18 mouse cellular contexts compared by ENCODE assay signal in the genomic region with DNA sequence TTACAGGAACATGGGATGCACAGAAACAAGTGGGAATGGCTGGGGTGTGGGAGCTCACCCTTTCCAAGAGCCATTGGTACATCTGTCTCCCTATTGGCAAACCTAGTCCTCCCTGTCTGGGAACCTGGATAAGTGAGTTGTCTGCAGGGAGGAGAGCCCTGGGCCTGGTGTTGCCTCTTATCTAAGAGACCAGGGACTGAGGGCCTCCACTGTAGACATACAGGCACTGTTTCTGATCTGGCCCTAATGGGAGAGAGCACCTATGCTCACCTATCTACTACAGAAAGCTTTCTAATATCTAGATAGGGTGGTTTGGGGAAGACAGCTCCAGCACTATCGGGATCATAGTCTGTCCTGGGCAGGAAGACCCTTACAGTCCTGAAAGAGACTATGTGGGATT. TPM values are rescaled to one million over a fixed set of nuclear protein-coding genes. Genes with fewer than 3 reads are reported as not detected.
DNase-seq lines count a peak whose midpoint lies in the region; ATAC-seq and TF ChIP-seq lines count a peak whose summit lies in the region.
"Had no signal": no experiment of that assay in that cellular context is flagged by ENCODE, and none has a peak within 500 bp of the region (broad histone marks: within the 10 kb centered on the region; RNA-seq: fewer than 3 reads in every experiment).

No protein-coding gene starts in this region.

- 100% methylated on average over 1 of the region's 1 CpGs for WGBS in hindbrain, embryonic 13.5 days
- 88% methylated on average over 1 of the region's 1 CpGs for WGBS in hindbrain, embryonic 12.5 days
- WGBS in liver, embryonic 15.5 days (ENCODE audit: insufficient replicate concordance): 23% methylated on average over 1 of the region's 1 CpGs

- TF ChIP-seq CTCF in C2C12 (IDR thresholded peaks at IDR 0.05; ENCODE audit: control insufficient read depth, insufficient read depth, insufficient read length): no peak

- H3K4me3 ChIP-seq in hindbrain, embryonic 13.5 days: no peak overlapping the region
- no peak overlapping the region for H3K4me3 ChIP-seq in hindbrain, embryonic 12.5 days
- H3K4me3 ChIP-seq in C2C12 (ENCODE audit: insufficient read depth, poor library complexity, severe bottlenecking): no peak overlapping the region
- H3K4me3 ChIP-seq in liver, embryonic 15.5 days (replicated peaks): peak overlapping the region; percentile 15
- H3K4me3 ChIP-seq: embryonic facial prominence, embryonic 12.5 days; forebrain, embryonic 15.5 days; gastrocnemius, adult 2 months; heart, embryonic 15.5 days had no signal

- peak overlapping the region; percentile 25 for H3ac ChIP-seq in C2C12 (ENCODE audit: control insufficient read depth, insufficient read length, low read depth)

- no peak overlapping the region for H3K27ac ChIP-seq in hindbrain, embryonic 13.5 days
- no peak overlapping the region for H3K27ac ChIP-seq in hindbrain, embryonic 12.5 days
- H3K27ac ChIP-seq in liver, embryonic 15.5 days (replicated peaks): peak overlapping the region; percentile 99
- H3K27ac ChIP-seq: forebrain, embryonic 15.5 days; gastrocnemius, adult 2 months; heart, embryonic 15.5 days had no signal

- ATAC-seq in hindbrain, embryonic 13.5 days (ENCODE audit: low FRiP score): no peak
- ATAC-seq in hindbrain, embryonic 12.5 days (ENCODE audit: low FRiP score): no peak
- peak; percentile 100 for ATAC-seq in liver, embryonic 15.5 days (ENCODE audit: insufficient read depth)
- ATAC-seq: CD4-positive, CD25-positive, alpha-beta regulatory T cell, adult 4 months; forebrain, embryonic 15.5 days had no signal

- no peaks in the 10 kb centered on the region for H3K4me1 ChIP-seq in hindbrain, embryonic 13.5 days (replicated peaks)
- H3K4me1 ChIP-seq in hindbrain, embryonic 12.5 days: no peaks in the 10 kb centered on the region
- peaks cover 85% of the 10 kb centered on the region for H3K4me1 ChIP-seq in liver, embryonic 15.5 days (replicated peaks)
- H3K4me1 ChIP-seq: embryonic facial prominence, embryonic 12.5 days; forebrain, embryonic 15.5 days; heart, embryonic 15.5 days had no signal

- H3K79me2 ChIP-seq in C2C12 (ENCODE audit: control insufficient read depth, insufficient read depth): peaks cover 27% of the 10 kb centered on the region

- H3K36me3 ChIP-seq in hindbrain, embryonic 13.5 days: peaks cover 52% of the 10 kb centered on the region
- peaks cover 31% of the 10 kb centered on the region for H3K36me3 ChIP-seq in hindbrain, embryonic 12.5 days
- peaks cover 45% of the 10 kb centered on the region for H3K36me3 ChIP-seq in C2C12 (ENCODE audit: control insufficient read depth, insufficient read depth)
- peaks cover 58% of the 10 kb centered on the region for H3K36me3 ChIP-seq in liver, embryonic 15.5 days (replicated peaks)

- DNase-seq in c-Kit-positive CD71-positive TER-119-negative erythroid progenitor cells, embryonic 14.5 days (ENCODE audit: low read depth): peak; percentile 75
- DNase-seq in B cell, adult 2 months: no peak
- no peak for DNase-seq in ovary, postnatal 10 days (ENCODE audit: low spot score)
- no peak for DNase-seq in urinary bladder, postnatal 36 days (ENCODE audit: low spot score in 2 of 2)
- DNase-seq: cerebellum, postnatal 36 days; gastrocnemius, adult 2 months; kidney, postnatal 14 days; layer of hippocampus, postnatal 36 days; thymus, postnatal 14 days had no signal

- H3K9me3 ChIP-seq in hindbrain, embryonic 13.5 days: no peaks in the 10 kb centered on the region
- H3K9me3 ChIP-seq in hindbrain, embryonic 12.5 days (replicated peaks): no peaks in the 10 kb centered on the region
- H3K9me3 ChIP-seq in liver, embryonic 15.5 days (replicated peaks): no peaks in the 10 kb centered on the region
- H3K9me3 ChIP-seq: embryonic facial prominence, embryonic 12.5 days; forebrain, embryonic 15.5 days; heart, embryonic 15.5 days had no signal

- H3K4me2 ChIP-seq in hindbrain, embryonic 13.5 days: no peak overlapping the region
- H3K4me2 ChIP-seq in hindbrain, embryonic 12.5 days (replicated peaks): no peak overlapping the region
- peak overlapping the region; percentile 56 for H3K4me2 ChIP-seq in liver, embryonic 15.5 days
- H3K4me2 ChIP-seq: embryonic facial prominence, embryonic 12.5 days; forebrain, embryonic 15.5 days; heart, embryonic 15.5 days had no signal

- peaks cover 1% of the 10 kb centered on the region for H3K79me3 ChIP-seq in C2C12 (ENCODE audit: low read depth)

- no peaks in the 10 kb centered on the region for H3K27me3 ChIP-seq in hindbrain, embryonic 13.5 days
- no peaks in the 10 kb centered on the region for H3K27me3 ChIP-seq in hindbrain, embryonic 12.5 days
- H3K27me3 ChIP-seq in C2C12 (ENCODE audit: control insufficient read depth, insufficient read depth, insufficient read length): no peaks in the 10 kb centered on the region
- no peaks in the 10 kb centered on the region for H3K27me3 ChIP-seq in liver, embryonic 15.5 days
- H3K27me3 ChIP-seq: embryonic facial prominence, embryonic 12.5 days; forebrain, embryonic 15.5 days; heart, embryonic 15.5 days had no signal

- H3K9ac ChIP-seq in hindbrain, embryonic 13.5 days: peak overlapping the region; percentile 13; the same call in 1 of the 2 replicates
- H3K9ac ChIP-seq in hindbrain, embryonic 12.5 days: no peak overlapping the region
- H3K9ac ChIP-seq in liver, embryonic 15.5 days: peak overlapping the region; percentile 66
- H3K9ac ChIP-seq: embryonic facial prominence, embryonic 12.5 days; forebrain, embryonic 15.5 days; heart, embryonic 15.5 days had no signal

TF ChIP-seq in C2C12, 6 proteins besides CTCF, POLR2A, EP300 and RAD21:
- TF ChIP-seq MYOD1 (IDR thresholded peaks at IDR 0.05; ENCODE audit: control insufficient read depth, insufficient read length, low read depth) (no peak), FOSL1 (IDR thresholded peaks at IDR 0.05; ENCODE audit: insufficient read depth, low read length, poor library complexity, severe bottlenecking) (no peak), USF1 (IDR thresholded peaks at IDR 0.05; ENCODE audit: low read depth) (no peak), MAX (IDR thresholded peaks at IDR 0.05) (no peak), MYOG (IDR thresholded peaks at IDR 0.05; ENCODE audit: control insufficient read depth, extremely low read depth, insufficient read length) (no peak), CEBPB (IDR thresholded peaks at IDR 0.05; ENCODE audit: low read depth) (no peak)

RNA-seq across cellular contexts. Expression of a gene that starts 11.4 kb away (rescaled TPM):
- polyA plus RNA-seq in hindbrain, embryonic 13.5 days (2015; fragmentation: Nextera tagmentation; extraction: Ambion mirVana): 43.5 and 51.8 TPM in 2 replicates
- polyA plus RNA-seq in hindbrain, embryonic 12.5 days (2016; fragmentation: Nextera tagmentation; extraction: Ambion mirVana): 51.3 and 51.7 TPM in 2 replicates
- 34.0 TPM for polyA plus RNA-seq in C2C12 (2012; fragmentation: generic; extraction: Trizol)
- 28.1 and 31.9 TPM in 2 replicates for polyA plus RNA-seq in liver, embryonic 15.5 days (2015; fragmentation: Nextera tagmentation; extraction: Ambion mirVana)

RNA-seq across cellular contexts. Expression of a gene that starts 20.1 kb away (rescaled TPM):
- 392 and 434 TPM in 2 replicates for polyA plus RNA-seq in hindbrain, embryonic 13.5 days (2015; fragmentation: Nextera tagmentation; extraction: Ambion mirVana)
- polyA plus RNA-seq in hindbrain, embryonic 12.5 days (2016; fragmentation: Nextera tagmentation; extraction: Ambion mirVana): 1,600 and 2,073 TPM in 2 replicates
- polyA plus RNA-seq in C2C12 (2012; fragmentation: generic; extraction: Trizol): not detected
- polyA plus RNA-seq in liver, embryonic 15.5 days (2015; fragmentation: Nextera tagmentation; extraction: Ambion mirVana): 72.6 and 109 TPM in 2 replicates
- polyA plus RNA-seq: CD4-positive, CD25-positive, alpha-beta regulatory T cell, adult 4 months; liver, adult 2 months had no signal

RNA-seq across cellular contexts. Expression of a gene that starts 27.2 kb away (rescaled TPM):
- polyA plus RNA-seq in hindbrain, embryonic 13.5 days (2015; fragmentation: Nextera tagmentation; extraction: Ambion mirVana): 2,436 and 2,656 TPM in 2 replicates
- polyA plus RNA-seq in hindbrain, embryonic 12.5 days (2016; fragmentation: Nextera tagmentation; extraction: Ambion mirVana): 2,983 and 3,718 TPM in 2 replicates
- polyA plus RNA-seq in C2C12 (2012; fragmentation: generic; extraction: Trizol): 12.1 TPM
- 74,460 and 76,487 TPM in 2 replicates for polyA plus RNA-seq in liver, embryonic 15.5 days (2015; fragmentation: Nextera tagmentation; extraction: Ambion mirVana)

RNA-seq across cellular contexts. Expression of a gene that starts 29.8 kb away (rescaled TPM):
- polyA plus RNA-seq in hindbrain, embryonic 13.5 days (2015; fragmentation: Nextera tagmentation; extraction: Ambion mirVana): 35.6 and 38.7 TPM in 2 replicates
- polyA plus RNA-seq in hindbrain, embryonic 12.5 days (2016; fragmentation: Nextera tagmentation; extraction: Ambion mirVana): 30.4 and 32.3 TPM in 2 replicates
- polyA plus RNA-seq in C2C12 (2012; fragmentation: generic; extraction: Trizol): 19.9 TPM
- 18.3 and 19.6 TPM in 2 replicates for polyA plus RNA-seq in liver, embryonic 15.5 days (2015; fragmentation: Nextera tagmentation; extraction: Ambion mirVana)

RNA-seq across cellular contexts. Expression of a gene that starts 30.6 kb away (rescaled TPM):
- polyA plus RNA-seq in hindbrain, embryonic 13.5 days (2015; fragmentation: Nextera tagmentation; extraction: Ambion mirVana): 0.68 and 1.4 TPM in 2 replicates
- 4.6 and 5.1 TPM in 2 replicates for polyA plus RNA-seq in hindbrain, embryonic 12.5 days (2016; fragmentation: Nextera tagmentation; extraction: Ambion mirVana)
- not detected for polyA plus RNA-seq in C2C12 (2012; fragmentation: generic; extraction: Trizol)
- 139 and 151 TPM in 2 replicates for polyA plus RNA-seq in liver, embryonic 15.5 days (2015; fragmentation: Nextera tagmentation; extraction: Ambion mirVana)
- polyA plus RNA-seq: CD4-positive, CD25-positive, alpha-beta regulatory T cell, adult 4 months; liver, adult 2 months had no signal

Comparison
In these comparisons a context has a peak if more than half of its experiments do, and no peak if none do; other contexts are left out.
1. RNA of a gene that starts 20.1 kb away (polyA plus RNA-seq): 1,600 to 2,073 TPM in hindbrain, embryonic 12.5 days, 392 to 434 TPM in hindbrain, embryonic 13.5 days and 72.6 to 109 TPM in liver, embryonic 15.5 days; not detected in C2C12 (single experiment); every median in the first group is over 10 times any median in the second.
2. RNA of a gene that starts 27.2 kb away (polyA plus RNA-seq): 74,460 to 76,487 TPM in liver, embryonic 15.5 days, 2,983 to 3,718 TPM in hindbrain, embryonic 12.5 days and 2,436 to 2,656 TPM in hindbrain, embryonic 13.5 days; 12.1 TPM in C2C12 (single experiment); every median in the first group is over 100 times any median in the second.